Mouse (Mus musculus) heart, postnatal 0 days (tissue): ENCODE results near the gene Mpc2.

Experiments used
- CTCF ChIP-seq: IDR thresholded peaks from 2 replicates; pipeline ENCODE4 v1.5.1; 2016; ENCODE audit warnings: antibody characterized with exemption, control low read depth, low read depth
- EP300 ChIP-seq: IDR thresholded peaks from 2 replicates; pipeline ENCODE4 v1.6.1; 2016; ENCODE audit warnings: antibody characterized with exemption, low read depth

DNA sequence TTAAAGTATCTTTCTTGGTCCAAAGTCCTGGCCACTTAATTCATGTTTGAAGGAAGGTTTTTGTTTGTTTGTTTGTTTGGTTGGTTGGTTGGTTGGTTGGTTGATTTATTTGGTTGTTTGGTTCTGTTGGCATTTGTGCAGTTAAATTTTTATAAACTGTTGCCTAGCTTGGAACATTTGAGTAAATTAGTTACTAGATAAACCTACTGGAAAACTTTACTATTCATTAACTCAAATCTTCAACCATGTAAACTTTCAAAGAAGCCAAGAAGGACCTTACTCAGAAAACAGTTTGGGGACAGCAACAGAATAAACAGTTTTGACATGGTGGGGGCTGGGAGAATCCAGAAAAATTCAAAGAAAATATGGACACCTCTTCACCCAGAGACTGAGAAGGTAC, 8.5 kb downstream of the Mpc2 start:
- TF ChIP-seq EP300 (no peak), CTCF (no peak)
